Mouse (Mus musculus): ENCODE measurements around the gene Cntn4. TPM values are rescaled to one million over a fixed set of nuclear protein-coding genes. Genes with fewer than 3 reads are reported as not detected.

Cntn4 gene
- total RNA-seq, 1 experiment from 2014 or later, result not detected

DNA sequence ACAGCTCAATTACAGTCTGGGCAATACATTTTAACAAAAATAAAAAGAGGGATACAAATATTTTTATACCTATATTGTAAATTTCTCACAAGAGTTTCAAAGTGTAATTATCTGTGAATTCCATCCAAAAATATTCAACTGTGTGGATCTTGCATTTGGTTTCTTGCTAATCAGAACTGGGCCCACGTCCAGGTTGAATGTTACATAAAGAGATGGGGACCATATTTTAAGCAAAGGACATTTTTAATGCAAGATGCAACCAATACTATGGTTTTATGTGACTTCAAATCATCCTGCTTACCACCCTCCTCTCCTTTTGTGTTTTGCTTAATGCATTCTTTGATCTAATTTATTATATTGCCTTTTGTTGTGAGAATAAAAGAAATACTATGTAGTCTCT is 378.7 kb downstream of the Cntn4 start:
- no peak for ATAC-seq (replicated peaks; ENCODE audit: low read depth, poor library complexity, severe bottlenecking)

DNA sequence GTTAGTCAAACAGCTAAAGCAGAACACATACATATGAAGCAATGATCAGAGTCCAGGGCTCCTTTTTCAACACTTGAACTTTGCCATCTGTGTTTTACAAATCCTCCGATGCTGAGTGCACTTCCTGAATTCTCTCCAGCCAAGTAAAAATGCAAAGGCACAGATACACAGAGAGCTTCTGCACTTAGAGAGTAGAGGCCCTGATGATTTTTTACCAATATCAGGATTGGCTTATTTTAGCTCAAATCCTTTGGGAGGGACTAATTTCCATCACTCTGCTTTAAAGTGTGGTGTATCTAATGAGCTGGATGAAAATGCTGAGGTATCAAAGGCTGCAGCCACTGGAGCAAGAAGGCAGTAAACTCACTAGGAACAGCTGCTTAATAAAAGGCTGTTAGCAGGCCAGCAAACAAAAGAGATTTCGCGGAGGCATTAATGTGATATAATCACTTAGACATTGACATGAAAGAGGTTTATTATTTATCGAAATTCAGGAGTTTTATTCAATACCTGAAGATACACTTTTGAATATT is 400.7 kb downstream of the Cntn4 start:
- ATAC-seq (replicated peaks; ENCODE audit: low read depth, poor library complexity, severe bottlenecking), result no peak

DNA sequence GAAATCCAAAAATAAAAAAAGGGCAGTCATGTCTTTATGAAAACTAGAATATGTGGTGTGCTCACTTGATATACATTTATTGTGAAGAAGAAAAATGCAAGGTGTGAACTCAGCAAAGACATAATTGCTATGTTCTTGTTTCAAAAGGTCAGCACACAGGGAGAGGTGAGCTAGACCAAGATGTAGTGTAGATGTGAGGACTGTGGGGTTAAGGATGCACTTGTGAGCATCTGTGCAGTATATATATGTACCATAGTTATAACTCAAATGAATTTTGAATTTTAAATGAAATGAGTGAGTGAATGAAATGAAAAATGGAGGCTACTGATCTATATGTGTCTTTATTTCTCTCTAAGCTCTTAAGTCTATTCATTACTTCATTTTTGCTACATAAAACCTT is 401.2 kb downstream of the Cntn4 start:
- no peak for ATAC-seq (replicated peaks; ENCODE audit: low read depth, poor library complexity, severe bottlenecking)

DNA sequence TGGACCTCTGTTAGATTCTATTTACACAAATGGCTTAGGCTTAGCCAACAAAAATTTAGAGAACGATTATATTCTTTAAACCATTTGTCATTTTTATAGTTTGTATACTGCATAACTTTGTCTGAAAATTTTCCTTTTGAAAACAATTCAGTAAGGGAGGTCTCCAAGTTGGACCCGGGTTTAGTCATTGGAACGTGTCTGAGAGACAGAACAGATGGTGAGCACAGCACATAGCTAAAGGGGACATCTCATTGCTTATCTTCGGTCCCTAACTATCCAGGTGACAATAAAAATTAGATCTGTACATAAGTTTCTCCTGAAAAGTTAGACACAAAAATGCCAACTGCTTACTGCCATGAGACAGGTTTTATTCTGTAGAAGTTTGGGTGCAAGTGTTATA is 420.4 kb downstream of the Cntn4 start:
- no peak for ATAC-seq (replicated peaks; ENCODE audit: low read depth, poor library complexity, severe bottlenecking)

DNA sequence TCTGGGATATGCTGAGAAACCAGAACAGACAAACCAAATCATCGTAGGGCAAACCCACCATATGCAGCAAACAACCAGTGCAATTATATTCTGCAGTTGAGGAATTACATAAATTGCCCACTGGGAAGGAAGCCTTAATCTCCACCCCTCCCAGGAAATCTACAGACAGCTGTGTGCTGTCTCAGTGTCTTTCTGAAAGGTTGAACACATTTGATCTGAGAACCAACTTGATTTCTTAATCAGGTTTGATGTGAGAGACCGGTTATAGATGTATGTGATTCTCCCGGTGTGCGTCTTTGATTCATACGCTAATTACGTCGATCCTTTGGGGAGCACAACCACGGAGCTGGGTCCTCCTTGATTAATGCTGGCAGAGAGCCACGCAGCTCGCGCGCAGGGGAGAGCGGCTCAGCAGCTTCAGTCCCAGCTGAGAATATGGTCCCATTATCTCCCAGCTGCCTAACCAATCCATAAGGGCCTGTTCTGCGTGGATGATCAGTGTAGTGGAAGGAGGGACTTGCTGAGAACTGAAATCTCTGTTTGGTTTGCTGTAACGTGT is 441.1 kb downstream of the Cntn4 start:
- no peak for ATAC-seq (replicated peaks; ENCODE audit: low read depth, poor library complexity, severe bottlenecking)

DNA sequence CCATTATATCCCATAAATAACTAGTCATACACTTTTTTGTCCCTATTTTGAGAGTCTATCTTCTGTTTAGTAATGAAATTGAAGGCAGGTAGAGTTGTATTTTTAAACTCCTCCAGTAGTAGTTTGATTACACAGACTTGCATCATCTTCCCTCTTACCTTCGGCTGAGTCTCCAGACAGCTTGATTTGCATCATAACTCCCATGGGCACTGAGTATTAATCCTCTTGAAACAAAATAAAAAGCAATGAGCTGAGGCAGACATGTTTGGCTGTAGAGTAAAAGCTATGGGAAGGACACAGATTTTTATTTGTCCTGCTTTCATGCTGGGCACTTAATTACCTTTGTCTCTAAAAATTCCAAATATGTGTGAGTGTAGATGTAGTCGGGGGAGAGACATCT is 476.1 kb downstream of the Cntn4 start:
- no peak for ATAC-seq (replicated peaks; ENCODE audit: low read depth, poor library complexity, severe bottlenecking)

DNA sequence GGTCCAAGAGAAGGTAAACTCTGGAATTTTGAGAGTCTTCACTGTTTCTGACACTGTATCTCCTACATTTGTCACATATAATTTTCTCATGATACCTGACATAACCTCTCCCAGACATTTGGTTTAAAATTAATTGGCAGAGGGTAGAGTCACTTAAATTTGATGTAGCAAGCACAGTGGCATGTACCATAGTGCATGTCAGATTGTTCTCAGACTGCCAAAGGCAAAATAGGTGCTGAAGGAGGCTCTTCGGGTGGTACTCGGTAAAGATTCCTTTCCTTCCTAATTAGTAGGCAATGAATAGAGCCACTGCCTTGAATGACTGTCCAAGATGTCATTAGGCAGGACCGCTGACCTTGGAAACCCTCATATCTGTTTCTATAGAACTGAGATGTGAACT is 477.9 kb downstream of the Cntn4 start:
- no peak for ATAC-seq (replicated peaks; ENCODE audit: low read depth, poor library complexity, severe bottlenecking)

DNA sequence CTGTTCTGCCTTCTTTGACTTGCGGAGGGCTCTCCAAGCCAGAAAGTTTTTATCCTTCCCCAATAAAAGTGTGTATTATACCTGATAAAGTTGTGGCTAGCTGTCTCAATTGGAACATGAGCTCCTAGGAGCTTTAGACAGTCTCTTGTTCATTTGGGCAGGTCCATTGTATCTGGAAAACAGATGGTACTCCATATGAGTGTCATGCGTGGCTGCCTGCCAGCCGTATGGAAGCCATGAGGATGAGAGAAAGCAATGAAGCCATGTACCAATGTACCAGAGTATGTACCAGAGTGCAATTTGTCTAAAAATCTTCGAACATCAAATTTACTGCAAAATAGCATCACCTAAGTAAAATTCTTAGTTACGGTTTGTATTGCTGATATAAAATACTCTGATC is 500.1 kb downstream of the Cntn4 start:
- no peak for ATAC-seq (replicated peaks; ENCODE audit: low read depth, poor library complexity, severe bottlenecking)

DNA sequence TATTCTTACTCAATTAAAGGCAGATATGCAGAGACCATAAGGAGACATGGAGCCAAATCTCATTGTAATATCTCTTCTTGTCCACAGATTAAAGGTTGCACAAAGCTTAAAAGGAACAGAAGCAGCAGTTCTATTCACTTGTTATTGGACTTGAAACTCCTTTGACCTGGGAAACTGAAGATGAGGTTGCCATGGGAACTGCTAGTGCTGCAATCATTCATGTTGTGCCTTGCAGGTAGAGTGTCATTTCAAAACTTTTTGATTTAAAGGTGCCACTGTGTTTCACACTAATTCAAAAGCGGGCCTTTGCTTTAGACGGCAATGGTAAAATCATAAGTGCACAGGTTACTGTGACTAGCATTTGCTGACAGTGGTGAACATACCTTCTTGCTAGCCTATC is 504.1 kb downstream of the Cntn4 start:
- ATAC-seq (replicated peaks; ENCODE audit: low read depth, poor library complexity, severe bottlenecking), result no peak

DNA sequence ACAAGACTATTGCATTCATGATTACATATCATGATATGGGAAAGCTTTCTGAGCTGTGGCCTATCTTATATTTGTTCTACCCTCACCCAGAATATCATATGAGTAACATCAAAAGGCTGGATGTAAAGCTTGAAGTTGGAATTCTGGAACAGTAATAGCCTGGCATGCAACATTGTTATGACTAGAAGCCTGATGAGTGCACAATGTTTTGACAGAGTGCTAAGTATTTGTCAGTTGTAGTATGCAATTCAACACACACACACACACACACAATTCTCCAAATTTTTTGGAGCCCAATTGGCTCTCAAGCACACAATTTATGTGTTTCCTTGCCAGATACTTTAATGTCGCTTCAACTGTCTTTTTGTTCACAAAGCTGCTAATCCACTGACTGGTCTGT is 523.5 kb downstream of the Cntn4 start:
- no peak for ATAC-seq (replicated peaks; ENCODE audit: low read depth, poor library complexity, severe bottlenecking)

DNA sequence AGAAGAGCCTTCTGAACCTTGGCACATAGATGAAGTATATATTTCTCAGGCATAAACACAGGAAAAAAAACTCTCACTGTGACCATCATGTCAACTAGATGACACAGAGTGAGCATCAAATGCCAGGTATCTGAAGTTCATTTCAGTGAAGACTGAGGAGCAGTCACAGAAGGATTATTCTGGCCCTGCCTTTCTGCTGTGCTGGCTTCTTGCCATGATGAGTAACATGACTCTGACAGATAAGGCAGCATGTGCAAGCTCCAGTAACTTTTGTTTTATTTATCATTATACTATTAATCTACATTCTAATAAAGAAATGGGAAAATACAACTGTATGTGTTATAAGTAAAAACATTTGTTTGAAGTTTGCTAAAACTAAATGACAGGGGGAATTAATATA is 529.9 kb downstream of the Cntn4 start:
- no peak for ATAC-seq (replicated peaks; ENCODE audit: low read depth, poor library complexity, severe bottlenecking)

DNA sequence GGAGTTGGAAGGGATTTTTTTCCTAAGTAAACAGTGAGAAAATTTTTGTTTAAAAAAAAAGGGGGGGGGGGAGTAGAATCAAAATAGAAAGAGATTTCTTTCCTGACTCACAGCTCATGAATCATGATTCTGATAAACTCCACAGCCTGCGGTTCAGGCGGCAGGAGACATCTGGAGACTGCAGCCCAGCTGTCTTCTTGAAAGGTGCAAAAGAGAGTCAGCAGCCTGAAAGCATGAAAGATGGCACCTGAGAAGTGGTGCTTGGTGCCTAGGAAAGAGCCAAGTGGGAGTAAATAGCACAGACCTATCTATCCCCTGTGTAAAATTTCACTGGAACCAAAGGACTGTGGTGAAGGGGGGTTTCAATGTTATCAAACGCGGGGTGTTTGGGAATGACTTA is 535.6 kb downstream of the Cntn4 start:
- ATAC-seq (replicated peaks; ENCODE audit: low read depth, poor library complexity, severe bottlenecking), result no peak

DNA sequence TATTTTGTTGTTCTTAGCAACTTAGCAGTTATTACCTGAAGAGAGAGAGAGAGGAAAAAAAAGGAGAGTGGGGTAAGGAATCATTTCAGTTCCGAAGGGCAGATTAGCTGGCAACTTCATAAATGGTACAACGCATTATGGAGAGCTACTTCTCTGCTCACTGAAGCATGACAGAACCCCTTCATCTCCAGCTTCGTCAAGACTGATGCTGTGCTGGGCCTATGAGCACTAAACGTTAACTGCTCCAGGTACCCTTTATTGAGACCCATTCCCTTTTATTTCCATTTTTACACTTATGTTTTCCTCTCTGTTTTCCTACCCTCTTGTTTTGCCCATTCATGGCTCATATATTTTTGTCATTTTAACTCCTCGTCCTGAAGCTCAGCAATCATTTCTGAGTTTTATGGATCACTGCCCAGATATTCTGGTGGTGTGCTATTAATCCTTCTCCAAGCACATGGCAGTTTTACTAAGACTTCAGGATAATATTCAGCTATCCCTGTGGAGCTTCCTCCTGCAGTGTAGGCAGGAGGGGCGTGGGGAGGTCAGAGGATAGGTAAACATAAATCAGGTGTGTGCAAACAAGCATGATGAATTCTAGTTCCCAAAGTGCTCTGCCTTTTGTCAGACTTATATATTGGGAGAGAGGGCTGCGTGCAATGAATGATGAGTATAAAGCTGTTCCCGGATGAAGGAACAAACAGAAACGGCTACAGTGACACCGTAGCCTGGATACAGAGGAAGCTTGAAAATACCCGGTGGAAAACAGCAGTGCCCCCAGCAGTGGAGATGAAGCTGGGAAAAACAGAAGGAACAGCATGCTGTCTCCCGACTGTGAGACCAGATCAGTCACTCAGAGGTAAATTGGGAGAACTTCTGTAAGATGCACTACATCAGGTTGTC is 559.8 kb downstream of the Cntn4 start:
- ATAC-seq (replicated peaks; ENCODE audit: low read depth, poor library complexity, severe bottlenecking), result no peak

DNA sequence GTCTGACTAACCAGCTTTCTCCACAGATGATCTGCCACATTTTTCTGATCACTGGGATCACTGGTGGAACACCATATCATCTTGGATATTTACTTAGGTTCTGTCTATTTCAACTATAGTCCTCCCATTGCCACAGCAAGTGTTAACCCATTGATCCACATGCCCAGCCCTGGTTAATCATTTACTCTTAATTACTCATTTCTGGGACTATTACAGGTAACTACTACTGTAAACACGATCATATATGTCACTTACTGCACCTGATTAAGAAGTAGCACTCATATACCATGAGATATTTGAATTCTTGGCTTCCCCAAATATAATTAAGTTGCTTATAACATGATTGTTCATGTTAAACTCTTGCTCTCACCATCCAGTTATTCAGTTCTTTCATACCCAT is 564.1 kb downstream of the Cntn4 start:
- ATAC-seq (replicated peaks; ENCODE audit: low read depth, poor library complexity, severe bottlenecking), result no peak

DNA sequence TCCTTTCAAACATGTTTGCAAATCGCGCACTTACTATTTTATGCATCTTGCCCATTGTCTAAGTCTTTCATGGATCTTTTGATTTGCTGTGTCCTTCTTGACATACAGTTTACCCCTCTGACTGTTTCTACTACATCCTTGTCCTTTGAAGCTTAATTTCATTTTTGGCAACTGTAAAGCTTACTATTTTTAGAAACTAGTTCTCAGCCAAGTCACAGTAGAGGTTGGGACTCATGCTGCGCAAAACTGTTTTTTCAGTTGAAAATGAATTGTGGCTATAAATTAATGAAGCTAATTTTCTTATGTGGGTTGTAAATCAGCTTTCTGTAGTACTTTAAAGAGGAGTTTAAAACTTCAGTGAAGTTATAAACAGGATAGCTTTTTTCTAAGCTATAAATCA is 585.9 kb downstream of the Cntn4 start:
- ATAC-seq (replicated peaks; ENCODE audit: low read depth, poor library complexity, severe bottlenecking), result no peak

DNA sequence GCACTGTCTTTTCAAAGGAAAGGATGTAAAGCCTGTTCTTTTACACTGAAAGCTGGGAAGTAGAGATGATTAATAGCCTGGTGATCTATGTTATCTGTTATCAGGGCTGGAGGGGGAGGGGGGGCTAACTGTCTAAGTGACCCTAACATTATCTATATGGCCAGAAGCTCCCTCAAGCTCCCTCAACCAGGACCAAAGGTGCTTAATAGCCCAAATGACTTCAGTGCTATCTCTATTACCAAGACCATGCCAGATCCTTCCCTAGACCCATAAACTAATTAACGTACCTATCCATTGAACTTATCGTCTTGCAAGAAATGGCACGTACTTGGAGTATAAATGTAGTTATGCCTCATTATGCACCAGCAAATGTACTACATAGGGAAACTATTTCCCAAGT is 588.0 kb downstream of the Cntn4 start:
- ATAC-seq (replicated peaks; ENCODE audit: low read depth, poor library complexity, severe bottlenecking), result no peak

DNA sequence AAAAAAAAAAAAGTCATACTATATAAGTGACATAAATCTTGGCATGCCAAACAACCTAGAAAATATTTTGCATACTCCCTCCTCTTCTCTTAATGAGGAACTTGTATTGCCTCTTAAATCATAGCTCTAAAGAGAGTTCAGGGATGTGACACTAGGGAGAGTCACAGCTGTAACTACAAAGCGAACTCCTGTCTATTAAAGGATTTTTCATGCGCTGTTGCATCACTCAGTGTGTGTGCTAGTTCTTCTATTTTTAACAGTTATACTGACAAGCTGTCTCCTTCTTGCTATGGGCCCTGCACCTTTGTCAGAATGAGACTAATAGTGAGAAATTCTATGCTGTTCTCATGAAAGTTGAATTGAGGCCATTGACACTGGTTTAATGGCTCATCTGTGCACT is 588.8 kb downstream of the Cntn4 start:
- no peak for ATAC-seq (replicated peaks; ENCODE audit: low read depth, poor library complexity, severe bottlenecking)

DNA sequence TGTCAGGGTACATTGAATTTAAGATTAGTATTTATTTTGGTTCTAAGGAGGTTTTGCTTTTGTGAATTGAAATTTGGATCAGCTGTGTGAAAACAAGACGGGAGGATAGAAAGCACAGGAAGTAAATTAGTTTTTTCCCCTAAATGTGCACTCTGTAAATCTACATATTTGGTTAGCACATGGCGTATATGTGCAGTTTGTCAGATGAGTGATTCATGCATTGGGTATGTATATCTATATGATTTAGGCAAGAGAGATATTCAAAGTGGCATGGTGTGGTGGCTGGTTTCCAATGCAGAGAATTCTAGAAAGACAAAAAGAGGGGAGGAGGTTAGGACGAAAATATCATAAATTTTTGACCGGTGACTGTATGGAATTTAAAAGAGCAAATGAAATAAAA is 591.3 kb downstream of the Cntn4 start:
- ATAC-seq (replicated peaks; ENCODE audit: low read depth, poor library complexity, severe bottlenecking), result no peak

DNA sequence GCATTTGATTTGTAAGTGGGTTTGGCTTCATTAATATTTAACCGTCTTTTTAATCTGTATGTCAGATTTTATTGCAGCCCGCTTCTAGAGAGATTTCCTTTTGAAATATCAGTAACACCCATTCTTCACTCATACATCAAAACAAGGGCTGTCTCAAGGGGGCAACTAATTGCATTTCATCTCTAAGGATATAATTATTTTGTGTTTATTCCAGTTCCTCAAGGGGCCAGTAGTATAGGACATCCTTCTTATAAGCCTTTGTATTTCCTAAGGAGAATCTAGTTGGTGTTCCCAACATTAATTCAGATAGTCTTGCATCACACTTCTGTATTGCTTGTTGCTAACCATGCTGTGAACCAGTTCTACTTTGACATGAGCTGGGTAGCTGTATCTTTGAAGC is 599.7 kb downstream of the Cntn4 start:
- no peak for ATAC-seq (replicated peaks; ENCODE audit: low read depth, poor library complexity, severe bottlenecking)

DNA sequence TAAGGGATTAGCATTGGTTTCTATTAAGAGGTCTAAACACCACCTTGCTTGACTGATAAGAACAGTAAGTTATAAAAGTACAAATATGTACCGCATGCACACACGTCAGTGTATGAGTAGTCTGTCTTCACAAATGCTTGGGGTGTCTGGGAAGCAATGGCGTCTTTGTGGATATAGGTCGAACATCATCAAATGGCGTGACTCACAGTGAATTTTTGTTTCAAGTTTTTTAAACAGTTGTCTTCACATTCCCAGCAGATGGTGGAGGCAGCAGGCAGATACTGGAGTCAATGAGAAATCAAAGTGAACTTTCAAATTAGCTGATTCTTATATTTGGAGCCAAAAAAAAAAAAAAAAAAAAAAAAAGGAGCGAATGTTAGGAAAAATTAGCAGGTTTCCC is 604.2 kb downstream of the Cntn4 start:
- no peak for ATAC-seq (replicated peaks; ENCODE audit: low read depth, poor library complexity, severe bottlenecking)

DNA sequence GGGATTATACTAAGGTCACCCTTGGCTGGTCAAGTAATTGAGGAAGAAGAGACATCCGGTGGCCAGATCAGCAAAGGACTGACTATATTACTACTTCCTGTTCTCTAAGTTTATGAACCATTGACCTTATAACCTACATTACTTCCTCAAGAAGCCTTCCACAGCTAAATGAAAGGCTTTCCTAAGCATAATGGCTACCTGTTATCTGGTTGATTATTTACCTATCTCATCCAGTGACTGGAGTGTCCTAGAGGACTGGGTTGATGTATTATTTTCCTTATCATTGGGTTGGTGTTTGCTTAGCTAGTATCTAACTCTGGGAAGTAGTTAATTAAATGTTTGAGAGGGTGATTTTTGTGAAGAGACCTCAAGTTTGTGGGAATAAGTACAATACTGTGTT is 606.4 kb downstream of the Cntn4 start:
- ATAC-seq (replicated peaks; ENCODE audit: low read depth, poor library complexity, severe bottlenecking), result no peak

DNA sequence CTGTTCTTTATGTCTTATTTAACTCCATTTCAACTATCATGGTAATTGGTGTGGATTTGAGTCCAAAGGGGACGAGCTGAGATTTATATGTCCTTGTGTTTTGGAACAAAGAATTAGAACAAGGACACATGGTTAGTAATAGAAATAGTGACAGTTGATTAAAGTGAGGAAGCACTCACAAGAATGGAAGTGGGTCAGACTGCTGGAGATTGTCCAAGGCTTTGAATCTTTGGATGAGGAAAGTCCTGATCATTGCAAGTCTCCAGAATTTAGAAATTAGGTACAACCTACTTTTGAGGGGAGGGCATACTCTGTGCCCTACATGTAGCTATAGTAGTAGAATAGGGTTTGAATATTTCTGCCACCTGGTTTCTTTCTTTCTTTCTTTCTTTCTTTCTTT is 622.0 kb downstream of the Cntn4 start:
- ATAC-seq (replicated peaks; ENCODE audit: low read depth, poor library complexity, severe bottlenecking), result no peak

Measured in common myeloid progenitor, adult 5-6 weeks (primary cell).